Mouse (Mus musculus): ENCODE measurements around the gene Ube2j1. TPM values are rescaled to one million over a fixed set of nuclear protein-coding genes. Genes with fewer than 3 reads are reported as not detected.
"Not testable (repeated sequence)": the region's sequence is repeated elsewhere in the genome, so short reads cannot be mapped to it uniquely, and the experiment has no call there.

Gene Ube2j1
- polyA plus RNA-seq, 1 experiment, result 19.1 TPM

DNA sequence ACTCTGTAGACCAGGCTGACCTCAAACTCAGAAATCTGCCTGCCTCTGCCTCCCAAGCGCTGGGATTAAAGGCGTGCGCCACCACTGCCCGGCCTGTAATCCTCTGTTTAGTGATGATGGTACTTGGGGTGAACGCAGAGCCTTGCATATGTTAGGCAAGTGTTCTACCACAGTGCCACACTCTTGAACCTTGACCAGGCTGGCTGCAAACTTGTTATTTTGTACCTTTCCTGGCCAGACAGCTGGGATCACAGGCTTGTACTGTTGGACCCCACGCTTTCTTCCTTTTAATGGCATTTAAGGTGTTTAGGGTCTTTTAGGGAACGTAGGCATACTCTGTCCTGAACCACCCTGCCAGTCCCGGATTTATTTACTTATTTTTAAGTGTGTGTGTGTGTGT lies 32.2 kb upstream of the Ube2j1 start:
- no peaks in the 10 kb centered on the region for H3K4me1 ChIP-seq (ENCODE audit: control insufficient read depth, insufficient read depth, low read length)
- peak; percentile 70 for DNase-seq
- no peak overlapping the region for H3K4me3 ChIP-seq (ENCODE audit: insufficient read depth, low read depth, low read length)
- no peak overlapping the region for H3K27ac ChIP-seq (ENCODE audit: insufficient read depth, low read depth, low read length)
- 78% methylated on average over 8 of the region's 8 CpGs for WGBS
- H3K36me3 ChIP-seq (ENCODE audit: control insufficient read depth, insufficient read depth, low read length), result no peaks in the 10 kb centered on the region
- TF ChIP-seq POLR2A (IDR thresholded peaks at IDR 0.05; ENCODE audit: low read depth, low read length) (no peak), CTCF (conservative IDR thresholded peaks at IDR 0.05; ENCODE audit: insufficient read depth, insufficient read length, low read depth, low read length) (no peak)
- no peaks in the 10 kb centered on the region for H3K27me3 ChIP-seq (replicated peaks; ENCODE audit: control insufficient read depth, insufficient read depth, low read length)

DNA sequence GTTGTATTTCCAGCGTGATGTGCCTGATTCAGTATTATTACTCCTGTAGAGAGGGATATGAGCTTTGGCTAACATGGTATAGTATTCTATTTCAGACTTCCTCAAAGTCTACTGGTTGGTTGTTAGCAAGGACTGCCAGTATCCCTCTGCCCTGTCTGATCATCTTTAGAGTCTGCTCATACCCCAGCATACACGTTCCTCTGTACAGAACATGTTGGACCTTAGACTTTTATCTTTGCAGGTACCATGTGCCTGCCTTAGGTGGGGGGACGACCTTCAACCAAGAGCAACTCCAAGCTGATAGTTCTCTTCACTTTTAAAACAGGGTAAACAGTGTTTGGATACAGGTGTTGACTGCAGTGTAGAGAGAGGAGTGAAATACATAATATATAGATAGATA lies 29.1 kb upstream of the Ube2j1 start:
- WGBS, result 58% methylated on average over 3 of the region's 3 CpGs

DNA sequence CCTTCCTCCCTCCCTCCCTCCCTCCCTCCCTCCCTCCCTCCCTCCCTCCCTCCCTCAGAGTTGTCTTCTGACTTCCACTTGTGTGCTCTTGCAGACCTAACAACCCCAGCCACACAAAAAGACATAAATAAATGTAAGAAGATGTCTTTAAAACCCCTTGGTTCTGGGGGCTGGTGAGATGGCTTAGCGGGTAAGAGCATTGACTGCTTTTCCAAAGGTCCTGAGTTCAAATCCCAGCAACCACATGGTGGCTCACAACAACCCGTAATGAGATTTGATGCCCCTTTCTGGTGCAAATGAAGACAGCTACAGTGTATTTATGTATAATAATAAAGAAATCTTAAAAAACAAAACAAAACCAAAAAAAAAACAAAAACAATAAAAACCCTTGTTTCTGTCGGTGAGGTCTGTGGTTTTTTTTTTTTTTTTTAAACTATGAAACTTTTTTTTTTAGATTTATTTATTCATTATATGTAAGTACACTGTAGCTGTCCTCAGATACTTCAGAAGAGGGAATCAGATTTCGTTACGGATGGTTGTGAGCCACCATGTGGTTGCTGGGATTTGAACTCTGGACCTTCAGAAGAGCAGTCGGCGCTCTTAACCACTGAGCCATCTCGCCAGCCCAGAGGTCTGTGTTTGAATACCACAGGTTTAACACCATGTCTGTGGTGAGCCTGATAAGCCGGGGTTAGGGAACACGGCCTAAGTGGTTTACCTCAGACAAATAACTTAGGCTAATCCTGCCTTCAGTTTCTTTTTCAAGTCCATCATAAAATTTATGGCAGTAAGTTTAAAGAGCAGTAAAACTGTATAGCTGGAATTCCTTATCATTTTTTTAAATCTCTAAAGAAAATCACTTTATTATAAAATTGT lies 25.4 kb upstream of the Ube2j1 start:
- H3K27me3 ChIP-seq (replicated peaks; ENCODE audit: control insufficient read depth, insufficient read depth, low read length); H3K4me1 ChIP-seq (ENCODE audit: control insufficient read depth, insufficient read depth, low read length); DNase-seq; H3K36me3 ChIP-seq (ENCODE audit: control insufficient read depth, insufficient read depth, low read length); H3K4me3 ChIP-seq (ENCODE audit: insufficient read depth, low read depth, low read length); H3K27ac ChIP-seq (ENCODE audit: insufficient read depth, low read depth, low read length): not testable (repeated sequence)
- WGBS, result 84% methylated on average over 10 of the region's 10 CpGs

More for the DNA sequence above, 29.1 kb upstream of the Ube2j1 start:
- Histone ChIP-seq H3K27me3 (replicated peaks; ENCODE audit: control insufficient read depth, insufficient read depth, low read length) (no peaks in the 10 kb centered on the region), H3K36me3 (ENCODE audit: control insufficient read depth, insufficient read depth, low read length) (no peaks in the 10 kb centered on the region), H3K4me1 (ENCODE audit: control insufficient read depth, insufficient read depth, low read length) (peaks cover 2% of the 10 kb centered on the region; the same call in 1 of the 2 replicates), H3K27ac (ENCODE audit: insufficient read depth, low read depth, low read length) (no peak overlapping the region), H3K4me3 (ENCODE audit: insufficient read depth, low read depth, low read length) (no peak overlapping the region)
- no peak for DNase-seq
- TF ChIP-seq POLR2A (IDR thresholded peaks at IDR 0.05; ENCODE audit: low read depth, low read length) (no peak), CTCF (conservative IDR thresholded peaks at IDR 0.05; ENCODE audit: insufficient read depth, insufficient read length, low read depth, low read length) (no peak)

DNA sequence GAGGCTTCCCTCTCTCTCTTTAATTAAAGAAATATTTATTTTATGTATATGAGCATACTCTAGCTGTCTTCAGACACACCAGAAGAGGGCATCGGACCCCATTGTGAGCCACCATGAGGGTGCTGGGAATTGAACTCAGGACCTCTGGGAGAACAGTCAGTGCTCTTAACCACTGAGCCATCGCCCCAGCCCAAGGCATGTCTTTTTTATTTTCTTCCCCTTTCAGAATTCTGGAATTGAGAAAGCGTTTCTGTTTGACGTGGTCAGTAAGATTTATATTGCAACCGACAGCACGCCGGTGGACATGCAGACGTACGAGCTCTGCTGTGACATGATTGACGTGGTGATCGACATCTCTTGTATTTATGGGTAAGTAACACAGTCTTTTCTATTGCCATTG lies 24.4 kb upstream of the Ube2j1 start:
- 96% methylated on average over 11 of the region's 11 CpGs for WGBS
- Histone ChIP-seq H3K27ac (ENCODE audit: insufficient read depth, low read depth, low read length) (peak overlapping the region; percentile 23; the same call in 1 of the 2 replicates), H3K27me3 (replicated peaks; ENCODE audit: control insufficient read depth, insufficient read depth, low read length) (no peaks in the 10 kb centered on the region), H3K4me3 (ENCODE audit: insufficient read depth, low read depth, low read length) (no peak overlapping the region), H3K4me1 (ENCODE audit: control insufficient read depth, insufficient read depth, low read length) (peaks cover 8% of the 10 kb centered on the region; the same call in 1 of the 2 replicates), H3K36me3 (ENCODE audit: control insufficient read depth, insufficient read depth, low read length) (no peaks in the 10 kb centered on the region)
- DNase-seq, result no peak
- TF ChIP-seq CTCF (conservative IDR thresholded peaks at IDR 0.05; ENCODE audit: insufficient read depth, insufficient read length, low read depth, low read length) (no peak), POLR2A (IDR thresholded peaks at IDR 0.05; ENCODE audit: low read depth, low read length) (no peak)

DNA sequence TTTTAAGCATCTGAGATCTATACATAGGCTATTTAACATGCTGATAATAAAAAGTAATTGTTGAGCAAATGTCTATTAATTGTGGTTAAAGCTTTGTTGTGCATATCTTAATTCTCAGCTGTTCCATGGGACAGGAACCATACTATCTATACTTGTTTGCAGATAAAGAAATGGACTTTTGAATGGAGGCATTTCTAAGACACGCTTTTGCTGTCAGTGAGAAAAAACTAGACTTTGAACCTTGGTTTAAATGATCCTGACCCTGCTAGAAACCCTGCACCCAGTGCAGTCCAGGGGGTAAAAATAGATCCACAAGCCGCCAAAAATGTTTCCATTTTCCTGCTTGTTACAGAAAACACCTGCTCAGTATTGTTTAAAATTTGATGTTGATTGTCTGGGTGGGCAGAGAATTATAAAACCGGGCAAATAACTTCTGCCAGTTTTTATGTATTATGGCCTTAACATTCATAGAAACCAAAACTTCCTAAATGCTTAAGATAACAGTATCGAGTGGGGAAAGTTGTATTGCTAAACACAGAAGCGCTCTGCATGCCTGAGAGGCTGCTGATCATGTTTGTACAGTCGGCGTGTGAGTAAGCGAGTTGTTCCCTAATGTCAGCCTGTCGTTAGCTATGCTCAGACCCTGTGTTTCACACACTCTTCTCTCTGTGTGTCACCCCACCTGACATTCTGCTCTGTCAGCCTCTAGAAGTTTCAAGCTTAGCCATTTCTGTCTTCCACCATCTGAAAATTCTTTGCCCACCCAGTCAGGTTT lies 23.6 kb upstream of the Ube2j1 start:
- H3K27ac ChIP-seq (ENCODE audit: insufficient read depth, low read depth, low read length), result peak overlapping the region; percentile 20
- H3K27me3 ChIP-seq (replicated peaks; ENCODE audit: control insufficient read depth, insufficient read depth, low read length), result no peaks in the 10 kb centered on the region
- DNase-seq, result peak; percentile 65
- peaks cover 8% of the 10 kb centered on the region; the same call in 1 of the 2 replicates for H3K4me1 ChIP-seq (ENCODE audit: control insufficient read depth, insufficient read depth, low read length)
- no peak for TF ChIP-seq CTCF (conservative IDR thresholded peaks at IDR 0.05; ENCODE audit: insufficient read depth, insufficient read length, low read depth, low read length)
- TF ChIP-seq POLR2A (IDR thresholded peaks at IDR 0.05; ENCODE audit: low read depth, low read length), result no peak
- H3K4me3 ChIP-seq (ENCODE audit: insufficient read depth, low read depth, low read length), result no peak overlapping the region
- 52% methylated on average over 9 of the region's 9 CpGs for WGBS
- H3K36me3 ChIP-seq (ENCODE audit: control insufficient read depth, insufficient read depth, low read length), result no peaks in the 10 kb centered on the region

DNA sequence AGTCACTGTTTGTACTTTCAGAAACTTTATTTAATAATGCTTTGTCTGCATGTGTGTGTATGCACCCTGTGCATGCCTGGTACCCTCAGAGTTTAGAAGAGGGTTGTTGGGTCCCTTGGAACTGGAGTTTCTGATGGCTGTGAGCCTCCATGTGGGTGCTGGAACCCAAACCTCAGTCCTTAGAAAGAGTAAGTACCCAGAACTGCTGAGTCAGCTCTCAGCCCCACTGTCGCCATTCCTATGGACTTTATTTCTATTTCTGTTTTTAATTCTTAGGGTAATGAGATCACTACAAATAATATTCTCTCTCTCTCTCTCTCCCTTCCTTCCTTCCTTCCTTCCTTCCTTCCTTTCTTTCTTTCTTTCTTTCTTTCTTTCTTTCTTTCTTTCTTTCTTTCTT lies 21.1 kb upstream of the Ube2j1 start:
- no peaks in the 10 kb centered on the region for H3K36me3 ChIP-seq (ENCODE audit: control insufficient read depth, insufficient read depth, low read length)
- H3K27me3 ChIP-seq (replicated peaks; ENCODE audit: control insufficient read depth, insufficient read depth, low read length), result no peaks in the 10 kb centered on the region
- no peak overlapping the region for H3K4me3 ChIP-seq (ENCODE audit: insufficient read depth, low read depth, low read length)
- no peak for TF ChIP-seq POLR2A (IDR thresholded peaks at IDR 0.05; ENCODE audit: low read depth, low read length)
- TF ChIP-seq CTCF (conservative IDR thresholded peaks at IDR 0.05; ENCODE audit: insufficient read depth, insufficient read length, low read depth, low read length), result no peak
- no peak for DNase-seq
- WGBS, result 93% methylated on average over 1 of the region's 1 CpGs
- H3K4me1 ChIP-seq (ENCODE audit: control insufficient read depth, insufficient read depth, low read length), result peaks cover 8% of the 10 kb centered on the region; the same call in 1 of the 2 replicates
- H3K27ac ChIP-seq (ENCODE audit: insufficient read depth, low read depth, low read length), result no peak overlapping the region

DNA sequence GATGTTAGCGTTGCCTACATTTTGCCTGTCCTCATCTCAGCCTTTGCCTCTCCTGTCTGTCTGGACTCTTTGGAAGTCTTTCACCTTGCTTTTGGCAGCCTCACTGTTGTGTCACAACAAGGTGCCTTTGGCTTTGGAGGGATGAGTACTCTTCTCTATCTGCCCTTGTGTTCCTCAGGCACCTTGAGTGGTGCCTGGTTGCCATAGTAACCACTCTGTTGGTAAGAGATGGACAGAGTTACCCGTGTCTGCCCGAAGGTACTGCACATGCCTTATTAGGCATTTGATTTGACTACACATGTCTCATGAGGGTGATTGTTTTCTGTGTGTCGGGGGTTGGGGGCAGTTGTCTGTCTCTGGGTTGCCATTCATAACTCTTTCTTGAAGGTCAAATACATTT lies 18.7 kb upstream of the Ube2j1 start:
- H3K4me3 ChIP-seq (ENCODE audit: insufficient read depth, low read depth, low read length), result no peak overlapping the region
- WGBS, result 78% methylated on average over 4 of the region's 4 CpGs
- TF ChIP-seq POLR2A (IDR thresholded peaks at IDR 0.05; ENCODE audit: low read depth, low read length), result no peak
- no peak for TF ChIP-seq CTCF (conservative IDR thresholded peaks at IDR 0.05; ENCODE audit: insufficient read depth, insufficient read length, low read depth, low read length)
- H3K36me3 ChIP-seq (ENCODE audit: control insufficient read depth, insufficient read depth, low read length), result no peaks in the 10 kb centered on the region
- H3K4me1 ChIP-seq (ENCODE audit: control insufficient read depth, insufficient read depth, low read length), result peaks cover 3% of the 10 kb centered on the region; the same call in 1 of the 2 replicates
- H3K27ac ChIP-seq (ENCODE audit: insufficient read depth, low read depth, low read length), result no peak overlapping the region
- no peak for DNase-seq
- H3K27me3 ChIP-seq (replicated peaks; ENCODE audit: control insufficient read depth, insufficient read depth, low read length), result no peaks in the 10 kb centered on the region
